Mouse (Mus musculus): ENCODE results near the gene Prpf8.
"Not testable (repeated sequence)": the region's sequence is repeated elsewhere in the genome, so short reads cannot be mapped to it uniquely, and the experiment has no call there.

The Prpf8 gene

DNA sequence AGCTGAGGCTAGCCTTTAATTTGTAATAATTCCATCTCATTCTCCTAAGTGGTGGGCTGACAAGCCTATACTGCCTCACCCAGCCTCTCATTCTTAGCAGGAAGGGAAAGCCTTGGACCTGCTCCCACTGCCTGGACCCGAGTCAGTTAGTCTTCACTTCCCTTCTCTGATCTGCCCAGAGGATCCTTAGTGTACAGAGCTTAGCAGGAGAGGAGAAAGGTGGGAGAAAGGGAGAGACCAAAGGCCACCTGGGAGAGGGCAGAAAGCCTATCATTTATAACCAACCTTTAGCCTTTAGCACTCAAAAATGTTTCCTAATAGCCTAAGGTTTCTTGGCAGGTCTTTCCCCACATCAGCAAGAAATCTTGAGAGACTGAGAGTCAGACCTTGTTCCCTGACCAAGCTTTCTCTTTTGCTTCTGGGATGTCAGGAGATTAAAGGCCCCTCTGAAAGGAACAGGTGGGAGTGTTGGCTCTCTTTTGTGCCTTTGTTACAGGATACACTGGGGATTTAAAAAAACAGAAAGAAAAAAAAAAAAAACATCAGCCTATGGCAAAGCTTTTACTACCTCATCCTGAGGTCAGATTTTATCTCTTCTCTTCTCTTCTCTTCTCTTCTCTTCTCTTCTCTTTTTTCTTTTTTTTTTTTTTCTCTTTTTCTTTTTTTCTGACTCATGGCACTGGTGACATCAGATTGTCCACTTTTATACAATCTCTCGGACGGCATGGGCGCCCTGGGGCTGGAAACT is 47.8 kb downstream of the Prpf8 start:
- DNase-seq (ENCODE audit: low spot score in 2 of 2), result no peak

DNA sequence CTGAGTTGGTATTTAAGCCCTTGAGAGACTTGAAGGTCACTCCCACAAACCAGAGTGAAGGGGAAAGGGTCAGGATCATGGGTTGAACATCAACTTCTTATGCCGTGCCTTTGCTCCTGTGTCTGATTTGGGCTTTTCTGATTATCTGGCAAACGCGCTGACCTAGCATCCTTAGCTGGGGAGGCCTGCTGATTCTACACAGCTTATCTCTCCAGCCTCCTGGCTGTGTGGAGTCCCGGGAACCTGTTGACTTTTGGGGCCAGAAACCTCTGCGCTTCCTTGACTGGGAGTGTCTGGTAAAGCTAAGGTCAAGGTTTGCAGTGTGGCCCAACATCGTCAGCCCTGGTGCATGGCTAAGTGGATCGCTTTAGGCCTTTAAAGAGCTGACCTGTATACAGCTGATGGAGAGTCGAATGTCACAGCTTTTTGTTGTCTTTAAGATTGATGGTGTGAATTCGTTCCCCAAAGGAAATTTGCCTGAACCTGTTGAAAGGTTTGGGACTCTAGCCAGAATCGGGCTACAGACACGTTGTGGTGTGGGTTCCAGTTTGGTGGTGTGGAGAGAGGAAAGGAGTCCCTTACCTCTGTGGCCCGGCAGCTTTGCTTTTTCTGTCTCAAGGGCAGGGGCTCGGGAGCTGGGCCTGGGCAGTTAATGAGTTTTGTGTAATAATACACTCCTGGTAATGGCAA is 48.6 kb downstream of the Prpf8 start:
- DNase-seq (ENCODE audit: low spot score in 2 of 2), result no peak

DNA sequence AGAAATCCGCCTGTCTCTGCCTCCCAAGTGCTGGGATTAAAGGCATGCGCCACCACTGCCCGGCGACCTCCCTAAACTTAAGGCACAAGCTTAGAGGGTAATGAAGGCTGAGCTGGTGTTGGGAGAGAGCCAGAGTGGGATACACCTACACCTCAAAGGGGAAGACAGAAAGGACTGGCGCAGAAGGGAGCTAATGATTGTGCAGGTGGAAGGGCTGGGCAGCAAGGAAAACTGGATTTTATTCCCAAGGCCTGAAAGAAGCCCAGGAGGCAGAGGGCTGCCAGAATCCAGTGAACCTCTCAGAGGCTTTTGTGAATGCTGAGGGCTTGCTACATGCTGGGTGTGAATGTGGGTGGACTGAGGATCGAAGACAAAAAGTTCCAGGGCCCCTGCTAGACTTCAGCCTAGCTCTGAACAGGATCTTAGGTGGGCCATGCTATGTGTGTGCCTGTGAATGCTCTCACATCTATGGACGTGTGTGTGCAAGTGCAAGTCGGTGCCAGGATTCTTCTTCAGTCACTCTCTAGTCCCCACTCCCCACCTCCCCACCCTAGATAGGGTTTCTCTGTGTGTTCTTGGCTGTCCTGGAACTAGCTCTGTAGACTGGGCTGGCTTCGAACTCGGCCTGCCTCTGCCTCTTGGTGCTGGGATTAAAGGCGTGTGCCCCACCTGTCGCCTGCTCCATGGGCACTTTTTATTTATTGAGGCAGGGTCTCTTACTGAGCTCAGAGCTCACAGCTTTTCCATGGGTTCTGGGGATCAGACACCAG is 49.8 kb downstream of the Prpf8 start:
- DNase-seq (ENCODE audit: low spot score in 2 of 2), result no peak

GRCm38 (mm10) chr11:75537025-75537414 is 50.4 kb downstream of the Prpf8 start:
- no peak for DNase-seq (ENCODE audit: low spot score in 2 of 2)

DNA sequence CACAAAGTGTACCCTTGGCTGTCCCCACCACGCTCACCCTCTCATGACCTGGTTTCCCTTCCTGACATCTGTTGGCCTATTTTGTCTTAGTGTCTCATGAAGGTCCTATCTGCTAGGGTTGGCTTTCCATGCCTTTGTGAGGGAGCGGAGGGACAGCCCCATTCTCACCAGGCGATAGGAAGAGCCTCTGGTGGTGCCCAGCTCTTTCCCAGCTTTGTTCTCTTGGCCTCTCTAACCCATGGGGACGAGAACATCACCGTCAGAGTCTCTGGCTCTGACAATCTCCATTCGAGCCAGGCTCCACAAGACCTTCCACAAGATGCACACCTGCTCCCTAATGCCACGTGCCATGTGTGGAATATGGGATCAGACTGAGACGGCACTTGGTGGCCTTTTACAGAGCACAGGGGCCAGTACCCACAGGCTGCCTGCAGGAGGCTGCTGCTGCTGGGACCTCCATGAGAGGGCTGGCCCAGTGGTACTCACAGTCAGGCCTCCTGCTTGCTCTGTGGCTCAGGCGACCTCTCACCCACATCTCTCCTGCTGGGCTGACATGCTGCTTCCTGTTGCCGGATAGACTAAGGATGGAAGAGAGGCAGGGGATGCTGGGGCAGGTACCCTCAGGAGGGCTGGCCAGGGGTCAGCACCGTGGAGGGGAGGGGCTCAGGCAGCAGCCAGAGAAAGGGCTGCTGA is 51.0 kb downstream of the Prpf8 start:
- no peak for DNase-seq (ENCODE audit: low spot score in 2 of 2)

DNA sequence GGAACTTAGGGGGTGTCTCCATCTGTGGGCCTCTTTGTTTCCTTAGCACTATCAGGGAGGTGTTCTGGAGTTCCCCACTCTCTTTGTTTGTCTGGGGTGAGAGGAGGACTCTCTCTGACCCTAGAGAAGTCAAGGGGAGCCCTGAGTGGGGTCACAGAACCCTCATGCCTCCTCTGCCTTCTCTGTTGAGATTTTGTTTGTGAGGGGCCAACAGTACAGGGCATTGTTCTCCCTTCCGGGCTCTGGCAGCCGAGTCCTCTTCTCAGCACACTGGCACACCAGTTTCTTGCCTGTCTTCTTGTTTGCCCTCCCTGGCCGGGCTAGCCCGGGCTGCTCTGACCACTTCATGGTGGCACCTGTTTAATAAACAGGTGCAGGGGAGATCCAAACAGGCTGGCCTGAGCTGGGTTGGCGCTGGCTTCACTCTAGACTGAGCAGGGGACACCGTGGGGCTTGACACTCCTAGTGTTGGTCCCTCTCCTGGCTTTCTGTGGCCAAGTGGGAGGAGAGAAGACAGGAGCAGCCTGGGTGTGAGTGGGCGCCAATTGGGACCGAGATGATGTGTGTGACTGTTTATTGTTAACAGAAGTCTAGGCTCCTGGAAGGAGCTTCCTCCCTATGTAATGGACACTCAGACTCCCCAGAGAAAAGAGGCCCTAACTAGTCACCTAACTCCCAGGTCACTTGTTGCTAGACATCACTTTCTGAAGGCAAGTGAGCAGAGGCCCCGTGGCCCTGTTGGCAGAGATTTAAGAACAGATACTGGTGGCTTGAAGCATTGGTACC is 51.8 kb downstream of the Prpf8 start:
- no peak for DNase-seq (ENCODE audit: low spot score in 2 of 2)

GRCm38 (mm10) chr11:75538970-75539299 is 52.3 kb downstream of the Prpf8 start:
- no peak for DNase-seq (ENCODE audit: low spot score in 2 of 2)

- no peak for DNase-seq (ENCODE audit: low spot score in 2 of 2)
These were observed 53.6 kb downstream of the Prpf8 start for GRCm38 (mm10) chr11:75540209-75540608.

DNA sequence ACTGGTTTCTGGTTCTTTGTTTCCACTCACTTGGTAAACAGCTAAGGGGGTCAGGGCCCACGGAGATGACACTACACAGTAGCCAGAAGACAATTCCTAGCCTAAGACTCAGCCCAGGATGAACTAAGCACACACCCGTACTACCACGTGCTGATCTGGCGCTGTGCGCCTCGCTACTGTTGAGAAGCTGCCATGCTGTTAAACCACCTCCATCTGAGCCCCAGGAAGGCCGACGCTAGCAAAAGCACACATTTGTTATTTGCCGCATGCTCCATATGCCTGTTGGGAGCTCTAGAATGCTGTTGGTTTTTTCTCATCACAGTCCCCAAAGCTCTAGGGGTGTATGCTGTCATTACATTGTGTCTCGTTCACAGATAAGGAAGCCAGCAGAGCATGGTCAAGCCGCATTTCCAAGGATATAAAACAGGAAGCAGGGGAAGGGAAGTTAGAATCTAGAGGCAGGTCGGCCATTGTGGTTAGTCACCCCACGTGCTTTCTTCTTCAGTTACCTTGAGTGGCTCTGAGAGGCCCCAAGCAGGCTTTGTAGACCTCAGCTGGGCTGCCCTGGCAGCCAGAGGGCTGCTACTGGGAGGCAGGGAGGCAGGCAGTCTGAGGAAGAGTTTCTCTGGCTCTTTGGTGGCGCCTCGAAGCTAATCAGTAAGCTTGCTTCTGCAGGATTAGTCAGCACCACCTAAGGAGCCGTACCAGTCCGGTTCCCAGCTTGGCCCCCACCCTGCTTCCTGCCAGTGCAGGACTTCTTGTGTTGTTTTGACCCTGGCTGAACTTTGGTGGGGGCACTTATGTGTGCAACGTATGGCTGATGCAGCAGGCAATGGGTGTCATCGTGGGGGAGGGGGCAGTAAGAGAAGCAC is 54.3 kb downstream of the Prpf8 start:
- DNase-seq (ENCODE audit: low spot score in 2 of 2), result no peak

DNA sequence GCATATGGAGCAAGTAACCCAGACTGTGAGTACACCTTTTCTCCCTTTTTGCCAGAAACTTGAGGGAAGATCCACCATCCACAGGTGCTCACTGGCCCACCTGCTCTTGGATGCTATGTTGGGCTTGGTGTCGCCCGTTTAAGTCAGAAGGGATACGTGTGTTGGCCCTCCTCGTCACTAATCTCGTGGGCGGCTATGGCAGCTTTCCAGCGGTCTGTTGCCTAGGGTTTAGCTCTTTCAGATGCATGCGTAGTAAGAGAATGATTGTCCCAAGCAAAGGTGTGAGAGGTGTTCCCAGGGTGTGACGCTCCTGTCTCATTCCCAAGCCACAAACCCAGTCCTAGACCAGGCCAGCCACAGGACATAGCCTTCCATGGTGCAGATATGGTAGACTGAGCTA is 58.1 kb downstream of the Prpf8 start:
- no peak for DNase-seq (ENCODE audit: low spot score in 2 of 2)

DNA sequence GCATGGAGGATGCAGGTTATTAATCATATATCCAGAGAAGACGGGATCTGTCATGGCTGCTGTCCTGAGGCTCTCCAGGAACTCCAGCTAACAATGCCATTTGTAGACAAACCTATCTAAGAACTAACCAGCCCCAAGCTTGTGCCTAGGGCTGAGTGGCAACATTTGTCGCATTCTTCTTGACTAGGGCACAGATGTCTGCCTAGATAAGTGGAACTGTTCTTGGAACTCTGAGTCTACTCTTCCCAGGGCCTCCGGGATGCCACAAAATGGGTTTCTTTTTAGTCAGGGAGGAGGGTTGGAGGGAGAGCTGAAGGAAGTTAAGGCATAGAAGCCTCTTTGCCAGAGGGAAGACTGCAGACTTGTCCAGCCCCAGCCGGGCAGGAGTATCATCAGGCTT is 59.4 kb downstream of the Prpf8 start:
- no peak for DNase-seq (ENCODE audit: low spot score in 2 of 2)

DNA sequence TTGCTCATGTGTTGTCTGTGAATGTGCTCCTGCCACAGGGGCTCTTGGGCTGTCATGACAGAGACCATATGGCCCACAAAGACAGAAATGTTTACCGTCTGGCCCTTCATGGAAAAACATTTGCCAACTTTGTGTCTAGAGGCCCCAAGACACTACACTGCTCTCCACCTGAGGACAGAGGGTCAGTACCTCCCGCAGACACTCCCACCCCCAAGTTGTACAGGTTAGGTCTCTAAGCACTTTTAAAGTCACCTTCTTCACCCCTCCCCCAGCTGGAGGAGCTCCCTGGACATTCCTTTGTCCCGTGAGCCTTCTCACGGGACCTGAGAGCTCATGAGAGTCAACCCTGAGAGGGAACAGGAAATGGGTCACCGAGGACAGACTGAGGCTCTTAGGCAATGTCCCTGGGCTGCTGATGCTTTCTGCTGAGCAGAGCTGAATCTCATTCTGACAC is 63.1 kb downstream of the Prpf8 start:
- DNase-seq (ENCODE audit: low spot score in 2 of 2), result no peak

DNA sequence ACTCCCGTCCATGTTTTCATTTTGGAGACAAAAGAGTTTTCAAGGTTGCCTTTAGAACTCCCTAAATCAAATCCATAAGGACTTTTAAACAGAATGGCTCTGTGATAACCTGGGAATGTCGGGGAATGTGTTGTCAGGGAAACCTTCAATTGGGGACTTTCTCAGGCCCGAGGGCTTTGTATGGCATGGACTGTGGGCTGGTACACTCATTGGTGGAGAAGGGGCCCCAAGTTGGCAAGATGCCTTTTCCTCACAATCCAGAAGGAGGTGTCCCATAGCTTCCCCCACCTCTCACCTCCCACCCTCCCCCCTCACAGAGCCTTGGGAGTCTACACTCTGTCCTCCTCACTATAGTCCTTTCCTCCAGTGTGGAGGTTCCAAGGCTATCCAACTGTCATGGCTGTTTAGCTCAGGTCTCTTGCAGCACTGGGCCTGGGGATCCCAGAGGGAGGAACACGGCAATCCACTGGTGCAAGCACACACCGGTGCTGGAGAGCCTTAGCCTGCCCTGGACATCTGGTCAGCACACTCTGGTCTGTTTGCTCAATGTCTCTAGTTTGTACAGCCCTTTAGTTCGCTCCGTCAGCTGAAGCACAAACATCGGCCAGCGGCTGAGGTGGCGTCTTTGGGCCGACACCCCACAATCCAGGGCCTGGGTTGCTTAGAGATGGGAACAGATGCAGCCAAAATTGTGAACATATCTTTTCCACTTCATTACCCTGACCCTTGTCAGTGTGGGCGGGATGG is 63.8 kb downstream of the Prpf8 start:
- DNase-seq (ENCODE audit: low spot score in 2 of 2), result peak in 1 of 2 experiments; percentile 59

- no peak for DNase-seq (ENCODE audit: low spot score in 2 of 2)
These were observed 64.7 kb downstream of the Prpf8 start for GRCm38 (mm10) chr11:75551321-75551720.

DNA sequence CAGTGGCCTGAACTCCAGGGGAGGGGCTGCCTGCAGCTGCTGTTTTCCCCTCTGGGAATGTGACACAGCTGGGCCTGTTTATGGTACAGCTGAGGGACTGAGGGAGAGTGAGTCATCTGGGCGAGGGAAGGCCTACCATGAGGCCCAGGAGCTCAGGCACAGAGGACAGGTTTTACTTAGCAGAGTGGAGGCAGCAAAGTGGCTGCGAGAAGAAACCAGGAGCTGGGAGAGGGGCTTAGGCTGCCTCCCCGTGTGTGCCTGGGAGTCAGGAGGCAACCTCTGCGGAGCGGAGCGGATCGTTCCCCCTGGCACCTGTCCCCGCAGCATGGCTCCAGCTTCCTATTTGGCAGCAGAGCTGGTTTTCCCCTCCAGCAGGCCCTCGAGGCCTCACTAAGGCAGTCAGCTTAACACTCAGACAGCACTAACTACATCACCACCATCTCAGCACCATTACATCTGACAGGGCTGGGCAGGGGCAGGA is 65.4 kb downstream of the Prpf8 start:
- DNase-seq (ENCODE audit: low spot score in 2 of 2), result no peak

- no peak for DNase-seq (ENCODE audit: low spot score in 2 of 2)
These were observed 66.4 kb downstream of the Prpf8 start for GRCm38 (mm10) chr11:75552906-75553482.

DNA sequence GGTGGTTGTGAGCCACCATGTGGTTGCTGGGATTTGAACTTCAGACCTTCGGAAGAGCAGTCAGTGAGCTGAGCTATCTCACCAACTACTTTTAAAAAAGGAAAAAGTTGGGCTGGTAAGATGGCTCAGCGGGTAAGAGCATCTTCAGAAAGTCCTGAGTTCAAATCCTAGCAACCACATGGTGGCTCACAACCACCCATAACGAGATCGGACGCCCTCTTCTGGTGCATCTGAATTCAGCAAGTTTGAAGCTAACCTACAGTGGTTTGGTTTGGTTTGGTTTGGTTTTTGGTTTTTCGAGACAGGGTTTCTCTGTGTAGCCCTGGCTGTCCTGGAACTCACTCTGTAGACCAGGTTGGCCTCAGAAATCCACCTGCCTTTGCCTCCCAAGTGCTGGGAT is 69.4 kb downstream of the Prpf8 start:
- not testable (repeated sequence) for DNase-seq (ENCODE audit: low spot score in 2 of 2)

DNA sequence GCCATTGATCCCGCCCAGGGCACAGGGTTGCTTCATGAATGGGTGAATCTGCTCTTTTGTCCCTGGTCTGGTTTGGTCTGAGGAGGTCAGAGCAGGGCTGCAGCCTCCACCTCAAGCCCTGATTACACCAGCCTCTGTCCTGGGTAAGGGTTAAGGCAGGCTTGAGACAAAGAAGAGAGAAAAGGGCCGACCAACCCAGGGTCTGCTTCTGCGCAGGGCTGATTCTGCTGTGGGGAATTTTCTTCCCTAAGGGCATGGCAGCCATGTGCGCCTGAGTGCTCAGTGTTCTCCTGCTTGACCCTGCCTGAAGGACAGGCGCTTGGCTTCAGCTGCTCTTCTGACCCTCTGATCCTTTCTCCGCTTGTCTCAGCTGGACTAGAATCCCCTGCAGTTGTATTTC is 70.5 kb downstream of the Prpf8 start:
- no peak for DNase-seq (ENCODE audit: low spot score in 2 of 2)

- no peak for DNase-seq (ENCODE audit: low spot score in 2 of 2)
These were observed 71.5 kb downstream of the Prpf8 start for GRCm38 (mm10) chr11:75558101-75558500.
